Mouse (Mus musculus): ENCODE measurements around the gene Rhog. TPM values are rescaled to one million over a fixed set of nuclear protein-coding genes. Genes with fewer than 3 reads are reported as not detected.
A peak's percentile ranks its signal among the peaks of the same experiment; 100 is the strongest.

The Rhog gene
- polyA plus RNA-seq, 1 experiment from 2014 or later: 62.0 TPM

- 76% methylated on average over 10 of the region's 10 CpGs for WGBS
- H3K36me3 ChIP-seq (ENCODE audit: control insufficient read depth, insufficient read depth, low read length): no peaks in the 10 kb centered on the region
- no peaks in the 10 kb centered on the region for H3K9me3 ChIP-seq (replicated peaks; ENCODE audit: control insufficient read depth, low read length)
- H3K4me3 ChIP-seq (replicated peaks; ENCODE audit: low read length): no peak overlapping the region
- no peak overlapping the region for H3K27ac ChIP-seq (ENCODE audit: low read length)
- H3K4me1 ChIP-seq (ENCODE audit: control insufficient read depth, insufficient read depth, low read length): no peaks in the 10 kb centered on the region
- ATAC-seq (ENCODE audit: insufficient read depth, low FRiP score): no peak
- H3K9ac ChIP-seq (ENCODE audit: low read length): no peak overlapping the region
- no peaks in the 10 kb centered on the region for H3K27me3 ChIP-seq (ENCODE audit: control insufficient read depth, insufficient read depth, low read length)
- no peak overlapping the region for H3K4me2 ChIP-seq (ENCODE audit: low read depth, low read length)
Observed at GRCm38 (mm10) chr7:102259716-102260479, 4.0 kb upstream of the Rhog start.

GRCm38 (mm10) chr7:102258753-102259152 lies 2.9 kb upstream of the Rhog start:
- no peak for ATAC-seq (ENCODE audit: insufficient read depth, low FRiP score)
- Histone ChIP-seq H3K4me2 (ENCODE audit: low read depth, low read length) (no peak overlapping the region), H3K27ac (ENCODE audit: low read length) (no peak overlapping the region), H3K4me1 (ENCODE audit: control insufficient read depth, insufficient read depth, low read length) (no peaks in the 10 kb centered on the region), H3K4me3 (replicated peaks; ENCODE audit: low read length) (no peak overlapping the region), H3K36me3 (ENCODE audit: control insufficient read depth, insufficient read depth, low read length) (no peaks in the 10 kb centered on the region), H3K27me3 (ENCODE audit: control insufficient read depth, insufficient read depth, low read length) (no peaks in the 10 kb centered on the region), H3K9ac (ENCODE audit: low read length) (no peak overlapping the region), H3K9me3 (replicated peaks; ENCODE audit: control insufficient read depth, low read length) (no peaks in the 10 kb centered on the region)
- WGBS: 59% methylated on average over 3 of the region's 3 CpGs

DNA sequence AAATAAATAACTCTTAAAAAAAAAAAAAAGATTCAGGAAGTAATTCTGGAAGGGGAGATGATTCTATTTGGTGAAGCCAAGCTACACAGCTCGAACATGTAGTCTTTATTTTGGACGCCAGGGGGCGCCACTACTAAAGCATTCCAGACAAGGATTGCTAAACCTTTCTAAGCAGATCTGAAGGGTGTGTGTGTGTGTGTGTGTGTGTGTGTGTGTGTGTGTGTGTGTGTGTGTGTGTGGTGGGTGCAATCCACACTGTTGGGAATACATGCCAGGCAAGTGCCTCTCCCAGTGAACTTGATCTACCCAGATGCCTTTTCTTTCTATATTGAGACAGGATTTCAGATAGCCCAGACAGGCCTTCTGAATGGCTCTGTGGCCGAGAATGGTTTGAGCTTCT lies 2.3 kb upstream of the Rhog start:
- Histone ChIP-seq H3K4me1 (ENCODE audit: control insufficient read depth, insufficient read depth, low read length) (no peaks in the 10 kb centered on the region), H3K27me3 (ENCODE audit: control insufficient read depth, insufficient read depth, low read length) (no peaks in the 10 kb centered on the region), H3K9ac (ENCODE audit: low read length) (no peak overlapping the region), H3K4me3 (replicated peaks; ENCODE audit: low read length) (no peak overlapping the region), H3K36me3 (ENCODE audit: control insufficient read depth, insufficient read depth, low read length) (no peaks in the 10 kb centered on the region), H3K9me3 (replicated peaks; ENCODE audit: control insufficient read depth, low read length) (no peaks in the 10 kb centered on the region), H3K4me2 (ENCODE audit: low read depth, low read length) (no peak overlapping the region), H3K27ac (ENCODE audit: low read length) (no peak overlapping the region)
- 17% methylated on average over 4 of the region's 4 CpGs for WGBS
- ATAC-seq (ENCODE audit: insufficient read depth, low FRiP score): no peak

DNA sequence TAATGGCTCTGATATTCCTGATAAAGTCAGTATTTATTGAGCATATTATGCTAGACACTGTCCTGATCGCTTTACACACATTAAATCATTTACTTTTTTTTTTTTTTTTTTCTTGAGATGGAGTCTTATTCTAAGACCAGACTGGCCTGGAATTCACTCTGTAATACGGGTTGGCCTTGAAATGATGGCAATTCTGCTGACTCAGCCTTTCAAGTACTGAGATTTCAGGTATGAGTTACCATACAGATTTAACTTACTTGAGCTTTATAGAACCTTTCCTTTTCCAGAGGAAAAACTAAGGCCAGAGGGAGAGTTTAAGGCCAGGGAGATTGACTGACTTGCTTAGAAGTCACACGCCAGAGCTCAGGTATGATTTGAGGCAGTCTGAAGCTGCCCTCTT lies 782 bp upstream of the Rhog start:
- no peak overlapping the region for H3K9ac ChIP-seq (ENCODE audit: low read length)
- H3K4me3 ChIP-seq (replicated peaks; ENCODE audit: low read length): no peak overlapping the region
- H3K27me3 ChIP-seq (ENCODE audit: control insufficient read depth, insufficient read depth, low read length): no peaks in the 10 kb centered on the region
- H3K4me1 ChIP-seq (ENCODE audit: control insufficient read depth, insufficient read depth, low read length): no peaks in the 10 kb centered on the region
- H3K9me3 ChIP-seq (replicated peaks; ENCODE audit: control insufficient read depth, low read length): no peaks in the 10 kb centered on the region
- H3K4me2 ChIP-seq (ENCODE audit: low read depth, low read length): no peak overlapping the region
- H3K36me3 ChIP-seq (ENCODE audit: control insufficient read depth, insufficient read depth, low read length): no peaks in the 10 kb centered on the region
- WGBS: 78% methylated on average over 3 of the region's 3 CpGs
- ATAC-seq (ENCODE audit: insufficient read depth, low FRiP score): no peak
- no peak overlapping the region for H3K27ac ChIP-seq (ENCODE audit: low read length)

- no peak overlapping the region for H3K4me3 ChIP-seq (replicated peaks; ENCODE audit: low read length)
- no peak for ATAC-seq (ENCODE audit: insufficient read depth, low FRiP score)
Observed at GRCm38 (mm10) chr7:102253631-102254030, 2.2 kb downstream of the Rhog start.

GRCm38 (mm10) chr7:102250631-102251214 lies 5.1 kb downstream of the Rhog start:
- H3K27me3 ChIP-seq (ENCODE audit: control insufficient read depth, insufficient read depth, low read length): no peaks in the 10 kb centered on the region
- peak overlapping the region; percentile 99 for H3K27ac ChIP-seq (ENCODE audit: low read length)
- H3K4me3 ChIP-seq (replicated peaks; ENCODE audit: low read length): peak overlapping the region; percentile 87
- H3K9ac ChIP-seq (ENCODE audit: low read length): peak overlapping the region; percentile 94
- peak; percentile 86 for ATAC-seq (ENCODE audit: insufficient read depth, low FRiP score)
- H3K36me3 ChIP-seq (ENCODE audit: control insufficient read depth, insufficient read depth, low read length): no peaks in the 10 kb centered on the region
- H3K9me3 ChIP-seq (replicated peaks; ENCODE audit: control insufficient read depth, low read length): no peaks in the 10 kb centered on the region
- under 1% methylated on average over 32 of the region's 33 CpGs for WGBS
- peak overlapping the region; percentile 66 for H3K4me2 ChIP-seq (ENCODE audit: low read depth, low read length)
- peaks cover 32% of the 10 kb centered on the region for H3K4me1 ChIP-seq (ENCODE audit: control insufficient read depth, insufficient read depth, low read length)

More at GRCm38 (mm10) chr7:102253631-102254030, 2.2 kb downstream of the Rhog start:
- Histone ChIP-seq H3K4me1 (ENCODE audit: control insufficient read depth, insufficient read depth, low read length) (peaks cover 4% of the 10 kb centered on the region), H3K9me3 (replicated peaks; ENCODE audit: control insufficient read depth, low read length) (no peaks in the 10 kb centered on the region), H3K27ac (ENCODE audit: low read length) (no peak overlapping the region), H3K9ac (ENCODE audit: low read length) (no peak overlapping the region), H3K36me3 (ENCODE audit: control insufficient read depth, insufficient read depth, low read length) (no peaks in the 10 kb centered on the region), H3K27me3 (ENCODE audit: control insufficient read depth, insufficient read depth, low read length) (no peaks in the 10 kb centered on the region), H3K4me2 (ENCODE audit: low read depth, low read length) (no peak overlapping the region)
- 85% methylated on average over 1 of the region's 1 CpGs for WGBS

DNA sequence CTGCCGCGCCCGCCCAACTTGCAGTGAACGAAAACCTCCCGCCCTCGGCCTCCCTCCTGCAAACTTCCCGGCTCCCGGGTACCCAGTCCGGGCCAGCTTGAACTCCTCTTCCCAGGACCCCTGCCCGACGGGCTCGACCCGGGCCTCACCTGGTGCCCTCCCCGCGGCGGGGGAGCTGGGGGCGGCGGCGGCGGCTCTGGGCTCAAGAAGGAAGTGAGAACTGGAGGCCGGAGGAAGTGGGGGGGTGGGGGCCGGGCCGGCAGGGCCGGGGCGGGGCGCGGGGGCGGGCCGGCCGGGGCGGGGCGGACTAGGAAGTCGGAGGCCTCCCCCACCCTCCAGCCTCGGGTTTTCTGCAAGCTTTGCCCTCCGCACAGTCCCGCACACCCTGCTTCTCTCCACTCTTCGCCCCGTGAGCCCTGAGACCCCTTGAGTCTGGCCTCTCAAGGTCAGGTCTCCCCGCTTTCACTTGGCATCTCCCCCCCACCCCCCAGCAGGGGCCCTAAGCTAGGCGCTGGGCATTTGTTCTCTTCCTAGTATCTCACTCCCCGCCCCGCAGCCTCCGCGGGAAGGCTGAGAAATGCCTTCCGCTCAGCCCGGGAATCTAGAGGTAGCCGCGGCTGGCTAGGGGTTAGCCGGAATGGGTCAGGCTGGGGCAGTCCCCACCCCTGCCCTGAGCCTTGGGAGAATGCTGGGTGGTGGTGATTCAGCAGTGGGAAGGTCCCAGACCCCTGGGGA lies 5.8 kb downstream of the Rhog start:
- peaks cover 39% of the 10 kb centered on the region for H3K4me1 ChIP-seq (ENCODE audit: control insufficient read depth, insufficient read depth, low read length)
- no peaks in the 10 kb centered on the region for H3K9me3 ChIP-seq (replicated peaks; ENCODE audit: control insufficient read depth, low read length)
- WGBS: under 1% methylated on average over 42 of the region's 49 CpGs
- H3K27ac ChIP-seq (ENCODE audit: low read length): peak overlapping the region; percentile 99
- H3K9ac ChIP-seq (ENCODE audit: low read length): peak overlapping the region; percentile 94
- no peaks in the 10 kb centered on the region for H3K27me3 ChIP-seq (ENCODE audit: control insufficient read depth, insufficient read depth, low read length)
- peak overlapping the region; percentile 85 for H3K4me2 ChIP-seq (ENCODE audit: low read depth, low read length)
- peak; percentile 87 for ATAC-seq (ENCODE audit: insufficient read depth, low FRiP score)
- no peaks in the 10 kb centered on the region for H3K36me3 ChIP-seq (ENCODE audit: control insufficient read depth, insufficient read depth, low read length)
- peak overlapping the region; percentile 87 for H3K4me3 ChIP-seq (replicated peaks; ENCODE audit: low read length)

GRCm38 (mm10) chr7:102249531-102249895 lies 6.3 kb downstream of the Rhog start:
- Histone ChIP-seq H3K27me3 (ENCODE audit: control insufficient read depth, insufficient read depth, low read length) (no peaks in the 10 kb centered on the region), H3K9ac (ENCODE audit: low read length) (peak overlapping the region; percentile 94), H3K36me3 (ENCODE audit: control insufficient read depth, insufficient read depth, low read length) (no peaks in the 10 kb centered on the region), H3K27ac (ENCODE audit: low read length) (peak overlapping the region; percentile 99), H3K4me3 (replicated peaks; ENCODE audit: low read length) (peak overlapping the region; percentile 87), H3K4me2 (ENCODE audit: low read depth, low read length) (peak overlapping the region; percentile 85), H3K9me3 (replicated peaks; ENCODE audit: control insufficient read depth, low read length) (no peaks in the 10 kb centered on the region), H3K4me1 (ENCODE audit: control insufficient read depth, insufficient read depth, low read length) (peaks cover 44% of the 10 kb centered on the region)
- WGBS: 0% methylated on average over 23 of the region's 23 CpGs
- ATAC-seq (ENCODE audit: insufficient read depth, low FRiP score): peak; percentile 9

Measured in stomach, embryonic 16.5 days (tissue).